Mouse (Mus musculus): Measurements from ENCODE around the gene Cd79a. TPM values are rescaled to one million over a fixed set of nuclear protein-coding genes. Genes with fewer than 3 reads are reported as not detected.

The Cd79a gene
- polyA plus RNA-seq, 1 experiment from 2014 or later, result 2.7 TPM

DNA sequence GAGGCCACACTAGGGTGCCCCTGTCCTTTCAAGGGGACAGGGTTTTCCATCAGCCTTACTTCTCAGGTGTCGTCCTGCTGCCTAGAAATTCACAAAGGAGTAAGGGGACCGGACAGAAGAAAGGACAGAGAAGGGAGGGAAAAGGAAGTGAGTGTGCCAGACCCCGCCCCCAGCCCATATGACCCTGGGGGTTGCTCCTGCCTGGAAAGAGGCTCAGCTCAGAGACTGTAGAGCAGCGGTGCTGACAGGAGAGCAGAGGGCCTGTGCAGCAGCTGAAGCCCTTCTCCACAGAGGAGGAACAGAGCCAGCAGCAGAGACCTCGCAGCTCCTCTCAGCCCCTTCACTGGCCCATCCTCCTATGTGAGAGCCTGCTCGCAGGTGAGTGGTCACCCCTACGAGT lies 43.5 kb upstream of the Cd79a start:
- DNase-seq (ENCODE audit: low spot score), result no peak

DNA sequence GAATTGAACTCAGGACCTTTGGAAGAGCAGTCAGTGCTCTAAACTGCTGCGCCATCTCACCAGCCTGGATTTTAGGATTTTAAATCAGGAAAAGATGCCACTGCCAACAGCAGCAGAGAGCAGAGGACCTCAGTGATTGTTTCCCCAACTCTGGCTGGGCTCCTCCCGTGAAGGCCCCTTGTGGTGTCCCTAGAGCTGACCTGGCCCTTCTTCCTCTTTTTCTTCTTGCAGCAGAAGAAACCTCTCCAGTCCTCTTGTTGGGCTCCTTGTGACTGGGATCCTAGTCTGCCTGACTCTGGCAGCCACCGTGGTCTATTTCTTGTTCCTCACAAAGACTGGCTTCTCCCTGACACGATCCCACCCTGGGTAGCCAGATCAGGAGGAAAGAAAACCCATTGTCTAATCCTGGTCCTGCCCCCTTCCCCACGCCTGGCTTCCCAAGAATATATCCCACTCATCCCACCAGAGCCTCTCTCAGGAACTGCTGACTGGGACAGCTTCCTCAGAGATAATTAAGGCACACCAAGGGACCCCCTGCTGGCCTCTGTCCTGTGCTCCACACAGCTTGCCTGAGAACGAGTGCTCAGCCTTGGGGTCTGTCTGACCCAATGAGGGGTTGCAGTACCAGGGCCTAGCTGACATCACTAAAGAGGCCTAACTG lies 40.6 kb upstream of the Cd79a start:
- ATAC-seq (replicated peaks; ENCODE audit: low FRiP score, low read depth), result no peak

More for the DNA sequence above, 43.5 kb upstream of the Cd79a start:
- Histone ChIP-seq H3K4me1 (replicated peaks; ENCODE audit: insufficient read depth, low read length) (no peaks in the 10 kb centered on the region; the same call in 1 of the 2 replicates), H3K36me3 (ENCODE audit: insufficient read depth, low read length) (no peaks in the 10 kb centered on the region), H3K27ac (no peak overlapping the region), H3K4me2 (ENCODE audit: low read length) (no peak overlapping the region), H3K9ac (ENCODE audit: low read depth, low read length) (no peak overlapping the region), H3K9me3 (replicated peaks; ENCODE audit: low read length) (no peaks in the 10 kb centered on the region), H3K27me3 (ENCODE audit: insufficient read depth, low read length) (no peaks in the 10 kb centered on the region), H3K4me3 (replicated peaks; ENCODE audit: low read depth, low read length) (no peak overlapping the region)
- ATAC-seq (replicated peaks; ENCODE audit: low FRiP score, low read depth), result no peak
- no peak for TF ChIP-seq CTCF (IDR thresholded peaks at IDR 0.05; ENCODE audit: low read depth)
- 25% methylated on average over 7 of the region's 7 CpGs for WGBS

DNA sequence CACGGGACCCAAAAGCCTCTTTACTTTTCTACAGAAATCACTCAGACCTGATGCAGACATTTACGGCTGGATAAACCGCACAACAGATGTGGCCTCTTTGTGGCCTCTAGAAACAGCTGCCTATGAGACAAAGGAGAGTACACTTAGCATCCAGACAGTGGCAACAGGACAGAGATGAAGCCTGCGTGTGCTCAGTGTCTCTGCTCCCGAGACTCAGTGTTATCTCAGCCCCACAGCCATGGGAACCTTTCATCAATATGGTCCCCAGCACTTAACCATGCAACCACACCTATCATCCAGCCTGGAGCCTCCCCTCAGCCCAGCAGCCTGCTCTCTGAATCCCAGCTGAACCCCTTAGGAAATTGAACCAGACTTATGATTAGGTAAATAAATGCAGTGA lies 37.9 kb upstream of the Cd79a start:
- Histone ChIP-seq H3K4me1 (replicated peaks; ENCODE audit: insufficient read depth, low read length) (no peaks in the 10 kb centered on the region), H3K36me3 (ENCODE audit: insufficient read depth, low read length) (no peaks in the 10 kb centered on the region), H3K4me3 (replicated peaks; ENCODE audit: low read depth, low read length) (no peak overlapping the region), H3K27me3 (ENCODE audit: insufficient read depth, low read length) (no peaks in the 10 kb centered on the region), H3K27ac (no peak overlapping the region), H3K9me3 (replicated peaks; ENCODE audit: low read length) (no peaks in the 10 kb centered on the region), H3K9ac (ENCODE audit: low read depth, low read length) (no peak overlapping the region), H3K4me2 (ENCODE audit: low read length) (no peak overlapping the region)
- DNase-seq (ENCODE audit: low spot score), result no peak
- ATAC-seq (replicated peaks; ENCODE audit: low FRiP score, low read depth), result no peak
- no peak for TF ChIP-seq CTCF (IDR thresholded peaks at IDR 0.05; ENCODE audit: low read depth)
- 62% methylated on average over 5 of the region's 5 CpGs for WGBS

More for the DNA sequence above, 40.6 kb upstream of the Cd79a start:
- DNase-seq (ENCODE audit: low spot score), result no peak
- Histone ChIP-seq H3K9me3 (replicated peaks; ENCODE audit: low read length) (no peaks in the 10 kb centered on the region), H3K4me3 (replicated peaks; ENCODE audit: low read depth, low read length) (no peak overlapping the region), H3K36me3 (ENCODE audit: insufficient read depth, low read length) (no peaks in the 10 kb centered on the region), H3K27ac (no peak overlapping the region), H3K27me3 (ENCODE audit: insufficient read depth, low read length) (no peaks in the 10 kb centered on the region), H3K9ac (ENCODE audit: low read depth, low read length) (no peak overlapping the region), H3K4me2 (ENCODE audit: low read length) (no peak overlapping the region), H3K4me1 (replicated peaks; ENCODE audit: insufficient read depth, low read length) (no peaks in the 10 kb centered on the region; the same call in 1 of the 2 replicates)
- no peak for TF ChIP-seq CTCF (IDR thresholded peaks at IDR 0.05; ENCODE audit: low read depth)
- 53% methylated on average over 6 of the region's 6 CpGs for WGBS

DNA sequence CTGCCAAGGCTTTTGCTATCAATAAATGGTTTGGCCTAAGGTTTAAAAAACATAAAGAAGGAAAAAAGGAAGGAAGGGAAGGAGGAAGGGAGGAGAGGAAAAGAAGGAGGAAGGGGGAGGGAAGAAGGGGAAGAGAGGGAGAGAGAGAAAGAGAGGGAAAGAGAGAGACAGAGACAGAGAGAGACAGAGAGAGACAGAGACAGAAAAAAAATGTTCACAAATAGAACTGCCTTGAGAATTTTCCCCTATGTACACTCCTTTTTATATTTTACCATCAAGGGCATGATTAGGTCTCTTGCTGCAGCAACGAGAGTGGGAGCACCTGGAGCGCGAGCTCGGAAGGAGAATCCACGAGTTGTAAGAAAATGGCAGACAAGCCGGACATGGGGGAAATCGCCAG lies 35.3 kb upstream of the Cd79a start, which contains the start of gene Gm9844:
TSS of gene Gm9844 (plus strand) at position 301 of the 400 bp plus-strand sequence.
- no peak within 1 kb of the TSS for H3K4me3 ChIP-seq (replicated peaks; ENCODE audit: low read depth, low read length)
- DNase-seq (ENCODE audit: low spot score) (no peak), ATAC-seq (replicated peaks; ENCODE audit: low FRiP score, low read depth) (no peak)
- H3K9me3 ChIP-seq (replicated peaks; ENCODE audit: low read length), result no peaks in the 10 kb centered on the region
- TF ChIP-seq CTCF (IDR thresholded peaks at IDR 0.05; ENCODE audit: low read depth), result no peak
- no peak within 1 kb of the TSS for H3K27ac ChIP-seq
- H3K9ac ChIP-seq (ENCODE audit: low read depth, low read length), result no peak within 1 kb of the TSS
- H3K27me3 ChIP-seq (ENCODE audit: insufficient read depth, low read length), result no peaks in the 10 kb centered on the region
- 78% methylated on average over 7 of the region's 7 CpGs for WGBS
- H3K36me3 ChIP-seq (ENCODE audit: insufficient read depth, low read length), result no peaks in the 10 kb centered on the region
- no peaks in the 10 kb centered on the region for H3K4me1 ChIP-seq (replicated peaks; ENCODE audit: insufficient read depth, low read length)
- no peak within 1 kb of the TSS for H3K4me2 ChIP-seq (ENCODE audit: low read length)

DNA sequence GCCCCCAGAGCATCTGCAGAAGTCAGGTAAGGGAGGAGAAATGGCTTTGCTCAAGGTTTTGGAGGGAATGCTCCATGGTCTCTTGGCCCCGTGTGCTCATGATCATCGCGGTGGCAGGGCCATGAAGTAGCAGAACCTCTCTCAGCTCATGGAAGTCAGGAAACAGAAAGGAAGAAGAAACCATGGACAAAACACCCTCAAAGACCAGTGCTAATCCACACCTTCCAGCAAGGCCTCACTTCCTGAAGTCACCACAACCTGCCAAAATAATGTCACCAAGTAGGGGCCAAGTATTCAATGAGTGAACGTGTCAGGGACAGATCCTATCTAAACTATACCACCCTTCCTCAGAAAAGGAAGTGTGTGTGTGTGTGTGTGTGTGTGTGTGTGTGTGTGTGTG lies 34.3 kb upstream of the Cd79a start:
- TF ChIP-seq CTCF (IDR thresholded peaks at IDR 0.05; ENCODE audit: low read depth), result no peak
- Histone ChIP-seq H3K9ac (ENCODE audit: low read depth, low read length) (no peak overlapping the region), H3K9me3 (replicated peaks; ENCODE audit: low read length) (no peaks in the 10 kb centered on the region), H3K27me3 (ENCODE audit: insufficient read depth, low read length) (no peaks in the 10 kb centered on the region), H3K36me3 (ENCODE audit: insufficient read depth, low read length) (no peaks in the 10 kb centered on the region), H3K4me3 (replicated peaks; ENCODE audit: low read depth, low read length) (no peak overlapping the region), H3K4me1 (replicated peaks; ENCODE audit: insufficient read depth, low read length) (no peaks in the 10 kb centered on the region), H3K27ac (no peak overlapping the region), H3K4me2 (ENCODE audit: low read length) (no peak overlapping the region)
- no peak for DNase-seq (ENCODE audit: low spot score)
- 84% methylated on average over 4 of the region's 4 CpGs for WGBS
- no peak for ATAC-seq (replicated peaks; ENCODE audit: low FRiP score, low read depth)

DNA sequence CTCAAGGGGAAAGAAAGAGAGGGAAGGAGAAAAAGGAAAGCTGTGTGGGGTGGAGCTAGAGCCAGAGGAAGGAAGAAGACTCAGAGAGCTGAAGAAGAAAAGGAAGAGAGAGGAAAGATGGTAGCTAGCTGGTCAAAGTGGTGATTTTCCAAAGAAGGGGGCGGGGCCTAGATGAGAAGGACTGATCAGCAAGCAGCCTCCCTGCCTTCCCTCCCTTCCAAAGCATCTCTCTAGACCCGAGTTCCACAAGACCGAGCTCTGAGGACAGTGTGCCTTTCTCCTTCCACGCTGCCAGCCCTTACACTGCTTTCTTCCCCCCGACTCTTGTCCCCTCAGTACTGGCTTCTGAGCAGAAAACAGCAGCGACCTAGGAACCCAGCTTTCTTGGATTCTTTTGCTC lies 33.0 kb upstream of the Cd79a start:
- H3K9me3 ChIP-seq (replicated peaks; ENCODE audit: low read length), result no peaks in the 10 kb centered on the region
- no peaks in the 10 kb centered on the region for H3K4me1 ChIP-seq (replicated peaks; ENCODE audit: insufficient read depth, low read length)
- ATAC-seq (replicated peaks; ENCODE audit: low FRiP score, low read depth) (no peak), DNase-seq (ENCODE audit: low spot score) (no peak)
- H3K4me2 ChIP-seq (ENCODE audit: low read length), result no peak overlapping the region
- TF ChIP-seq CTCF (IDR thresholded peaks at IDR 0.05; ENCODE audit: low read depth), result no peak
- H3K4me3 ChIP-seq (replicated peaks; ENCODE audit: low read depth, low read length), result no peak overlapping the region
- no peaks in the 10 kb centered on the region for H3K36me3 ChIP-seq (ENCODE audit: insufficient read depth, low read length)
- no peak overlapping the region for H3K27ac ChIP-seq
- 20% methylated on average over 6 of the region's 6 CpGs for WGBS
- no peaks in the 10 kb centered on the region for H3K27me3 ChIP-seq (ENCODE audit: insufficient read depth, low read length)
- H3K9ac ChIP-seq (ENCODE audit: low read depth, low read length), result no peak overlapping the region

DNA sequence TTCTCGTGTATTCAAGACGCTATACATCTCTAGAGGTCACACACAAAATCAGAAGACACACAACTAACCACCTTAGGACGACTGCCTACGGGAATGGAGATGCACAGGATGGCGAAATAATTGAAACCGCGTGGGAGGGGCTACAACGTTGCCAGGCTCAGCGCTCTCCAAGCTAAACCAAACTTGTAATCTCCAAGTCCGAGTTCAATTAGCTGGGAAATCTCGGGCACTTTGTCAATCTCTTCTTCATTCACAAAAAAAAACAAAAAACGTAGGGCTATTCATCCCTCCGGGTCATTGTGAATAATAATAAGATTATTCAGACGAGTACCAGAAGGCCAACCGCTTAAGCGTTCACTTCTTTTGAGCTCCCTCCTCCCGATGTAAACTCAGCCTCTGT lies 28.1 kb upstream of the Cd79a start:
- no peaks in the 10 kb centered on the region for H3K4me1 ChIP-seq (replicated peaks; ENCODE audit: insufficient read depth, low read length)
- no peaks in the 10 kb centered on the region for H3K36me3 ChIP-seq (ENCODE audit: insufficient read depth, low read length)
- 69% methylated on average over 17 of the region's 17 CpGs for WGBS
- H3K27me3 ChIP-seq (ENCODE audit: insufficient read depth, low read length), result no peaks in the 10 kb centered on the region
- no peak overlapping the region for H3K27ac ChIP-seq
- ATAC-seq (replicated peaks; ENCODE audit: low FRiP score, low read depth), result no peak
- no peak for DNase-seq (ENCODE audit: low spot score)
- H3K4me3 ChIP-seq (replicated peaks; ENCODE audit: low read depth, low read length), result no peak overlapping the region
- no peaks in the 10 kb centered on the region for H3K9me3 ChIP-seq (replicated peaks; ENCODE audit: low read length)
- H3K9ac ChIP-seq (ENCODE audit: low read depth, low read length), result no peak overlapping the region
- no peak overlapping the region for H3K4me2 ChIP-seq (ENCODE audit: low read length)
- no peak for TF ChIP-seq CTCF (IDR thresholded peaks at IDR 0.05; ENCODE audit: low read depth)

Data from kidney, postnatal 0 days (tissue).